In the genomic region with DNA sequence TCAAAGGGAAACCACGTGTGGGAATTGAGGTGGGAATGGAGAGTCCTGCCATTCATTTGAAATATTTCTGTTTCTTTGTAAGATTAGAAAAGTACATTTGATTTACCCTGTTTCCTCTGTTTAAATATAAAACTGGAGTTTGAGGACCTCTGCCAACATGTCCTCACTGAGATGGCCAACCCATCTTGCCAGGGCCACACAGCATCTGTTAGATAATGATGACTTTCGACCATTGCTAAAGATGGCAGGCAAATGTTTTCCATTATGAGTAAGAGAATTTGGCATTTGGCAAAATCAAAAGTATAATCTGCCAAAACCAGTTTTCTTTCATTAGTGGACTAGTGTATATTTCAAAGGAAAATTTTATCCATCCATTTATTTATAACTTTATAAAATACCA, we compare ENCODE assay signal across 23 mouse cellular contexts.
DNase-seq lines count a peak whose midpoint lies in the region; ATAC-seq lines count a peak whose summit lies in the region.
"Had no signal": no experiment of that assay in that cellular context is flagged by ENCODE, and none has a peak within 500 bp of the region (broad histone marks: within the 10 kb centered on the region; RNA-seq: fewer than 3 reads in every experiment).

No protein-coding gene starts in this region.

- no peak overlapping the region for H3K9ac ChIP-seq in embryonic facial prominence, embryonic 14.5 days (ENCODE audit: low read depth, low read length)

- no peaks in the 10 kb centered on the region for H3K4me1 ChIP-seq in embryonic facial prominence, embryonic 14.5 days (ENCODE audit: control insufficient read depth, insufficient read depth, low read length)
- H3K4me1 ChIP-seq in embryonic facial prominence, embryonic 10.5 days, result no peaks in the 10 kb centered on the region

- ATAC-seq in embryonic facial prominence, embryonic 14.5 days (ENCODE audit: low read depth), result no peak
- ATAC-seq: activated CD4-positive, CD25-positive, alpha-beta regulatory T cell, adult 4 months; CD4-positive, CD25-positive, alpha-beta regulatory T cell, adult 4 months; Patski had no signal

- no peak overlapping the region for H3K27ac ChIP-seq in embryonic facial prominence, embryonic 14.5 days (replicated peaks; ENCODE audit: low read depth, low read length)
- H3K27ac ChIP-seq in embryonic facial prominence, embryonic 10.5 days (replicated peaks), result no peak overlapping the region

- WGBS in embryonic facial prominence, embryonic 14.5 days, result 58% methylated on average over 2 of the region's 2 CpGs
- 80% methylated on average over 2 of the region's 2 CpGs for WGBS in embryonic facial prominence, embryonic 10.5 days

- peak; percentile 51 for DNase-seq in cerebellum, adult 9-10 months
- DNase-seq in cerebellum, adult 9-11 months, result no peak
- DNase-seq in embryonic facial prominence, embryonic 14.5 days (ENCODE audit: low spot score), result peak; percentile 23
- DNase-seq in embryonic facial prominence, embryonic 10.5 days (ENCODE audit: low spot score), result no peak
- DNase-seq in Muller cell, postnatal 12 days (ENCODE audit: inconsistent ontology term), result peak; percentile 46
- peak; percentile 63 for DNase-seq in brain, adult 2 months (ENCODE audit: low read depth, low spot score)
- DNase-seq in kidney, postnatal 36 days, result no peak
- DNase-seq in gastrocnemius, postnatal 4 days (ENCODE audit: low spot score in 2 of 2), result no peak
- DNase-seq: adrenal gland, adult 2 months; adrenal gland, adult 8-10 months; adrenal gland, postnatal 10 days; adrenal gland, postnatal 14 days; adrenal gland, postnatal 25 days; adrenal gland, postnatal 36 days; B cell, adult 2 months; cerebellum, adult 11 months; cerebellum, adult 11-12 months; cerebellum, adult 18-20 months had no signal

- no peaks in the 10 kb centered on the region for H3K9me3 ChIP-seq in embryonic facial prominence, embryonic 14.5 days (ENCODE audit: control insufficient read depth, low read length)
- no peaks in the 10 kb centered on the region for H3K9me3 ChIP-seq in embryonic facial prominence, embryonic 10.5 days

- no peak overlapping the region for H3K4me3 ChIP-seq in embryonic facial prominence, embryonic 14.5 days (ENCODE audit: low read depth, low read length)
- H3K4me3 ChIP-seq in embryonic facial prominence, embryonic 10.5 days, result no peak overlapping the region

- no peaks in the 10 kb centered on the region for H3K27me3 ChIP-seq in embryonic facial prominence, embryonic 14.5 days (replicated peaks; ENCODE audit: control insufficient read depth, insufficient read depth, low read length)
- H3K27me3 ChIP-seq in embryonic facial prominence, embryonic 10.5 days (replicated peaks; ENCODE audit: low read depth, poor library complexity, severe bottlenecking), result no peaks in the 10 kb centered on the region
- H3K27me3 ChIP-seq: CH12.LX, Patski had no signal

- no peak overlapping the region for H3K4me2 ChIP-seq in embryonic facial prominence, embryonic 14.5 days (ENCODE audit: low read depth, low read length)

- H3K36me3 ChIP-seq in embryonic facial prominence, embryonic 14.5 days (ENCODE audit: control insufficient read depth, insufficient read depth, low read length), result no peaks in the 10 kb centered on the region
- H3K36me3 ChIP-seq in embryonic facial prominence, embryonic 10.5 days (replicated peaks), result no peaks in the 10 kb centered on the region
- H3K36me3 ChIP-seq: G1E had no signal

Comparison
In these comparisons a context has a peak if more than half of its experiments do, and no peak if none do; other contexts are left out.
1. DNase-seq: peak in cerebellum, adult 9-10 months (single experiment), embryonic facial prominence, embryonic 14.5 days (single experiment), Muller cell, postnatal 12 days (single experiment) and brain, adult 2 months (single experiment); none in cerebellum, adult 9-11 months (single experiment), embryonic facial prominence, embryonic 10.5 days (single experiment), kidney, postnatal 36 days (0 of 2) and gastrocnemius, postnatal 4 days (0 of 2).